Mouse (Mus musculus): ENCODE data around the gene Svbp. TPM values are rescaled to one million over a fixed set of nuclear protein-coding genes. Genes with fewer than 3 reads are reported as not detected.

Gene Svbp
- total and polyA plus RNA-seq, 3 experiments, result 15.7 to 23.5 (median 15.8) TPM

GRCm38 (mm10) chr4:119232410-119233255 is 37.5 kb downstream of the Svbp start, which contains the start of the genes AU022252 and P3h1 (continued):
- TF ChIP-seq USF1 (IDR thresholded peaks at IDR 0.05; ENCODE audit: low read depth, low read length) (no peak), RCOR1 (conservative IDR thresholded peaks at IDR 0.05; ENCODE audit: low read depth, low read length) (no peak), CHD2 (IDR thresholded peaks at IDR 0.05; ENCODE audit: low read length) (peak; percentile 54; the same call in 1 of the 2 replicates), ZKSCAN1 (IDR thresholded peaks at IDR 0.05; ENCODE audit: borderline replicate concordance, low read depth, low read length) (no peak), ZMIZ1 (IDR thresholded peaks at IDR 0.05; ENCODE audit: low read depth, low read length) (peak; percentile 69), PAX5 (IDR thresholded peaks at IDR 0.05; ENCODE audit: low read length) (no peak), MAX (IDR thresholded peaks at IDR 0.05; ENCODE audit: low read length) (peak; percentile 65; the same call in 1 of the 2 replicates)

DNA sequence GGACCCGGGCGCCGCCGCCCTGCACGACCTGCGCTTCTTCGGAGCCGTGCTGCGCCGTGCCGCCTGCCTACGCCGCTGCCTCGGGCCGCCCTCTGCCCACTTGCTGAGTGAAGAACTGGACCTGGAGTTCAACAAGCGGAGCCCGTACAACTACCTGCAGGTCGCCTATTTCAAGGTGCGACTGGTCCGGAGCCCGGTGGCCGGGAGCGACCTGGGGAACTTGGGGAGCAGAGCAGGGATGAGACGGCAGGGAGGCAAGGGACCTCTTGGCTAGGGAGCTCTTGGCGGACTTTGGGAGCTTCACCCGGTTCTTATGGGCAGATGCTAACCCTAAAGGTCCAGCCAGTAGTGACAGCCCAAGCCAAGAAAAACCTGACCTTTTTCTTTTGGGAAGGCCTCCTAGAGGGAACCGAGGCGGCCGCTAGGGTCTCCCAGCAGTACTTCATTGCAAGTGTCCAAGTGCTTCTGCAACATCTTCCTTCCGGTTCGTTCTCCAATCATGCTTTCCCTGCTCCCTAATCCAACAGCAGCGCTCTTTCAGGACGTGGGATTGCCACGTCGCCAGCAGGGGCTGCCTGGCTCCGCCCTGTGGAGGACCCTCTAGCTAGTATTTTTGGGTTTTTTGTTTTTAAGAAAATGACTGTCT is 38.3 kb downstream of the Svbp start:
- H3K4me2 ChIP-seq (ENCODE audit: insufficient read depth, low read depth, poor library complexity, severe bottlenecking), result peak overlapping the region; percentile 54
- no peaks in the 10 kb centered on the region for H3K27me3 ChIP-seq (replicated peaks)
- no peaks in the 10 kb centered on the region for H3K9me3 ChIP-seq (replicated peaks; ENCODE audit: low read length)
- peaks cover 6 to 46% of the 10 kb centered on the region in 2 experiments for H3K4me1 ChIP-seq (ENCODE audit: control insufficient read depth in 1 of 2, insufficient read depth in 2 of 2)
- no peaks in the 10 kb centered on the region for H3K79me2 ChIP-seq (replicated peaks; ENCODE audit: control insufficient read depth, extremely low read depth, insufficient read depth, poor library complexity, severe bottlenecking)
- H3K4me3 ChIP-seq (replicated peaks in 1 of 3; ENCODE audit: low read depth in 2 of 3, low read length in 2 of 3, poor library complexity in 1 of 3), result peak overlapping the region; percentile 74 to 92 (median 83)
- dilution Hi-C loops (cut with MboI; ENCODE audit: extremely low pct_ligation_motif_present, extremely low pct_unique_long_range_greater_than_20kb, low sequenced_read_pairs), result no loop called here
- peaks cover 0 to 33% of the 10 kb centered on the region in 2 experiments for H3K36me3 ChIP-seq (replicated peaks in 1 of 2; ENCODE audit: control insufficient read depth in 1 of 2, insufficient read depth in 1 of 2, low read length in 1 of 2)
- in situ Hi-C loops (cut with MboI; ENCODE audit: low pct_ligation_motif_present, low pct_unique_long_range_greater_than_20kb, low sequenced_read_pairs), result no loop called here
- peak; percentile 17; the same call in 1 of the 2 replicates for TF ChIP-seq ELF1 (IDR thresholded peaks at IDR 0.05; ENCODE audit: low read depth, low read length)
- no peak for TF ChIP-seq POLR2A (IDR thresholded peaks at IDR 0.05; ENCODE audit: low read depth, low read length)
- TF ChIP-seq HCFC1 (IDR thresholded peaks at IDR 0.05; ENCODE audit: low read depth, low read length), result no peak
- no peak for TF ChIP-seq MAX (IDR thresholded peaks at IDR 0.05; ENCODE audit: low read length)
- TF ChIP-seq EP300 (IDR thresholded peaks at IDR 0.05; ENCODE audit: low read length), result 0 out of 2 replicates have a peak, but pooled peaks have one; percentile 8
- TF ChIP-seq TCF12 (IDR thresholded peaks at IDR 0.05; ENCODE audit: low read depth, low read length), result no peak
- H3K27ac ChIP-seq (ENCODE audit: insufficient read depth, low read depth), result no peak overlapping the region
- DNase-seq (ENCODE audit: extremely low read depth), result peak; percentile 27
- peak overlapping the region; percentile 52 for H3K9ac ChIP-seq (ENCODE audit: insufficient read depth, low read depth)

DNA sequence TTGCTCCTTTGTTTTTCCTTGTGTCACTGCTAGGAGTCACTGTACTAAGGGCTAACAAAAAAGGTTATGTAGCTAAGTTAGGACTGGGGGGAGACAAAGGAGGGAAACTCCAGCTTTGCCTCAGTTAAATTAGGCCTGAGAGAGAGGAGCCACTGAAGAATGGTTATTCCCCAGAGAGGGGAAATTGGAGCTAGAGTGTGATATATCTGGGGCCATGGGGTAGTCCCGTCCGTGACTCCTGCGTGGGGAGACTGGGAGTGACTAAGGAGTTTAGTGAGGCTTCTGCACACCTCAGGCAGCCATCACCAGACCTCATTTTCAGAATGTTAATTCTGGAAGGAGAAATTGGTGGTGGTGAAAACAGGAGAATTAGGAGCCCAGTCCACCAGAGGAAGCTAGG is 39.2 kb downstream of the Svbp start:
- dilution Hi-C loops (cut with MboI; ENCODE audit: extremely low pct_ligation_motif_present, extremely low pct_unique_long_range_greater_than_20kb, low sequenced_read_pairs), result no loop called here
- peak; percentile 62 for DNase-seq (ENCODE audit: extremely low read depth)
- peaks cover 0 to 38% of the 10 kb centered on the region in 2 experiments for H3K36me3 ChIP-seq (replicated peaks in 1 of 2; ENCODE audit: control insufficient read depth in 1 of 2, insufficient read depth in 1 of 2, low read length in 1 of 2)
- H3K27ac ChIP-seq (ENCODE audit: insufficient read depth, low read depth), result no peak overlapping the region
- no peaks in the 10 kb centered on the region for H3K79me2 ChIP-seq (replicated peaks; ENCODE audit: control insufficient read depth, extremely low read depth, insufficient read depth, poor library complexity, severe bottlenecking)
- H3K27me3 ChIP-seq (replicated peaks), result no peaks in the 10 kb centered on the region
- no peak overlapping the region for H3K9ac ChIP-seq (ENCODE audit: insufficient read depth, low read depth)
- in situ Hi-C loops (cut with MboI; ENCODE audit: low pct_ligation_motif_present, low pct_unique_long_range_greater_than_20kb, low sequenced_read_pairs), result no loop called here
- TF ChIP-seq RCOR1 (conservative IDR thresholded peaks at IDR 0.05; ENCODE audit: low read depth, low read length) (no peak), ZKSCAN1 (IDR thresholded peaks at IDR 0.05; ENCODE audit: borderline replicate concordance, low read depth, low read length) (no peak), ETS1 (conservative IDR thresholded peaks at IDR 0.05; ENCODE audit: low read depth, low read length) (peak; percentile 27; the same call in 1 of the 2 replicates), MEF2A (IDR thresholded peaks at IDR 0.05; ENCODE audit: borderline replicate concordance, low read depth, low read length) (peak; percentile 34; the same call in 1 of the 2 replicates), HCFC1 (IDR thresholded peaks at IDR 0.05; ENCODE audit: low read depth, low read length) (no peak), BHLHE40 (IDR thresholded peaks at IDR 0.05; ENCODE audit: low read depth, low read length) (peak; percentile 76), KAT2A (IDR thresholded peaks at IDR 0.05; ENCODE audit: insufficient replicate concordance, low read length) (no peak)
- H3K4me2 ChIP-seq (ENCODE audit: insufficient read depth, low read depth, poor library complexity, severe bottlenecking), result peak overlapping the region; percentile 54
- no peaks in the 10 kb centered on the region for H3K9me3 ChIP-seq (replicated peaks; ENCODE audit: low read length)
- H3K4me3 ChIP-seq (replicated peaks in 1 of 3; ENCODE audit: low read depth in 2 of 3, low read length in 2 of 3, poor library complexity in 1 of 3), result peak overlapping the region in 2 of 3 experiments; percentile 74 to 92
- H3K4me1 ChIP-seq (ENCODE audit: control insufficient read depth in 1 of 2, insufficient read depth in 2 of 2), result peaks cover 6 to 55% of the 10 kb centered on the region in 2 experiments

Data from CH12.LX (cell line).